Comparison of ENCODE assay signal across 24 mouse cellular contexts in the genomic region with DNA sequence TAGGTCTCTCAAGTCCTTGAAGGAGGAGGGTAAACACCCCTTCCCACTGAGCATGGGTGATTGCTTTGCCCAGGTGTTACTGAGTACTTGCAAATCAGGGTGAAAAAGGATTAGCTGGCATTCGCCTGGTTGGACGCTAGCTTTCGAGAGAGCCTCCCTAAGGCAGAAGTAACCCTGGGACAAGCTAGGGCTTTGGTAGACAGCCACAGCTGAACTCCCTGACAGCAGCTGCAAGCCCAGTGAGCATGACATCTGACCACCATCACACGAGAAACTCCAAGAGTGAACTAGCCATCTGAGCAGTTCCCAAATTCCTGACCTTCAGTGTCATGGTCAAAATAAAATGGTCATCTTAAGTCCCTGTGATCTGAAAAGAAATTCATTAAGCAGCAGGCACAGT. TPM values are rescaled to one million over a fixed set of nuclear protein-coding genes. Genes with fewer than 3 reads are reported as not detected.
DNase-seq lines count a peak whose midpoint lies in the region; ATAC-seq and TF ChIP-seq lines count a peak whose summit lies in the region.
"Had no signal": no experiment of that assay in that cellular context is flagged by ENCODE, and none has a peak within 500 bp of the region (broad histone marks: within the 10 kb centered on the region; RNA-seq: fewer than 3 reads in every experiment).

No protein-coding gene starts in this region.

- intact Hi-C loops in gastrocnemius, adult 2 months (cut with DNase I), result no loop called here

- peaks cover 78% of the 10 kb centered on the region for H3K79me3 ChIP-seq in C2C12 (ENCODE audit: low read depth)

- no peak overlapping the region for H3ac ChIP-seq in C2C12 (ENCODE audit: control insufficient read depth, insufficient read length, low read depth)

- WGBS in limb, embryonic 14.5 days, result 53% methylated on average over 4 of the region's 4 CpGs

- H3K9me3 ChIP-seq in limb, embryonic 14.5 days (ENCODE audit: control insufficient read depth, low read length), result no peaks in the 10 kb centered on the region
- H3K9me3 ChIP-seq: G1E; heart, embryonic 15.5 days; liver, embryonic 15.5 days; neural tube, embryonic 13.5 days had no signal

- no peak for TF ChIP-seq CTCF in C2C12 (IDR thresholded peaks at IDR 0.05; ENCODE audit: control insufficient read depth, insufficient read depth, insufficient read length)
- no peak for TF ChIP-seq CTCF in gastrocnemius, adult 2 months (IDR thresholded peaks at IDR 0.05)

- H3K4me1 ChIP-seq in limb, embryonic 14.5 days (ENCODE audit: control insufficient read depth, insufficient read depth, low read length), result peaks cover 14% of the 10 kb centered on the region; the same call in 1 of the 2 replicates

- no peaks in the 10 kb centered on the region for H3K36me3 ChIP-seq in C2C12 (ENCODE audit: control insufficient read depth, insufficient read depth)
- no peaks in the 10 kb centered on the region for H3K36me3 ChIP-seq in limb, embryonic 14.5 days (ENCODE audit: control insufficient read depth, insufficient read depth, low read length)
- H3K36me3 ChIP-seq: G1E; heart, embryonic 15.5 days; liver, embryonic 15.5 days; neural tube, embryonic 13.5 days had no signal

- no peak overlapping the region for H3K9ac ChIP-seq in limb, embryonic 14.5 days (ENCODE audit: low read depth, low read length, severe bottlenecking)
- H3K9ac ChIP-seq: heart, embryonic 15.5 days; liver, embryonic 15.5 days; lung, embryonic 14.5 days; neural tube, embryonic 13.5 days had no signal

- peak; percentile 76 for ATAC-seq in limb, embryonic 14.5 days (ENCODE audit: low FRiP score, low read depth)
- ATAC-seq: forebrain, embryonic 14.5 days; hindbrain, embryonic 16.5 days; midbrain, embryonic 16.5 days had no signal

- no peak overlapping the region for H3K4me2 ChIP-seq in limb, embryonic 14.5 days (replicated peaks; ENCODE audit: low read depth, low read length, severe bottlenecking)
- H3K4me2 ChIP-seq: heart, embryonic 15.5 days; liver, embryonic 15.5 days; lung, embryonic 14.5 days; midbrain, embryonic 11.5 days; neural tube, embryonic 13.5 days had no signal

- H3K4me3 ChIP-seq in C2C12 (ENCODE audit: insufficient read depth, poor library complexity, severe bottlenecking), result no peak overlapping the region
- peak overlapping the region; percentile 24; the same call in 1 of the 2 replicates for H3K4me3 ChIP-seq in gastrocnemius, adult 2 months
- H3K4me3 ChIP-seq in limb, embryonic 14.5 days (replicated peaks; ENCODE audit: low read length), result no peak overlapping the region
- H3K4me3 ChIP-seq: heart, embryonic 15.5 days; liver, embryonic 15.5 days; neural tube, embryonic 13.5 days had no signal

- H3K79me2 ChIP-seq in C2C12 (ENCODE audit: control insufficient read depth, insufficient read depth), result peaks cover 100% of the 10 kb centered on the region

- H3K27ac ChIP-seq in gastrocnemius, adult 2 months, result peak overlapping the region; percentile 81
- no peak overlapping the region for H3K27ac ChIP-seq in limb, embryonic 14.5 days (replicated peaks; ENCODE audit: low read depth, low read length)
- H3K27ac ChIP-seq: heart, embryonic 15.5 days; kidney, postnatal 0 days; liver, embryonic 15.5 days; neural tube, embryonic 13.5 days had no signal

- no peak for TF ChIP-seq POLR2A in limb, embryonic 14.5 days (IDR thresholded peaks at IDR 0.05; ENCODE audit: borderline replicate concordance, extremely low read depth, insufficient read depth, insufficient read length)

- H3K27me3 ChIP-seq in C2C12 (ENCODE audit: control insufficient read depth, insufficient read depth, insufficient read length), result no peaks in the 10 kb centered on the region
- no peaks in the 10 kb centered on the region for H3K27me3 ChIP-seq in limb, embryonic 14.5 days (ENCODE audit: control insufficient read depth, insufficient read depth, low read length)
- H3K27me3 ChIP-seq: heart, embryonic 15.5 days; liver, embryonic 15.5 days; neural tube, embryonic 13.5 days had no signal

- peak; percentile 7 for DNase-seq in embryo, embryonic 10 days (ENCODE audit: low spot score)
- no peak for DNase-seq in embryo, embryonic 9.5 days (ENCODE audit: extremely low spot score)
- DNase-seq in gastrocnemius, adult 2 months, result peak; percentile 73
- peak; percentile 38 for DNase-seq in limb, embryonic 14.5 days (ENCODE audit: low spot score)
- no peak for DNase-seq in heart, adult 8-10 months (ENCODE audit: low spot score)
- no peak for DNase-seq in adrenal gland, postnatal 10 days
- no peak for DNase-seq in frontal cortex, postnatal 10 days (ENCODE audit: low spot score in 2 of 2)
- DNase-seq: adrenal gland, adult 8-10 months; cerebellum, adult 8-10 months; cerebellum, postnatal 25 days; kidney, adult 2 months; kidney, postnatal 4 days; left cerebral cortex, postnatal 4 days; lung, embryonic 14.5 days had no signal

TF ChIP-seq in C2C12, 6 proteins besides CTCF, POLR2A, EP300 and RAD21:
- TF ChIP-seq MAX (IDR thresholded peaks at IDR 0.05) (no peak), MYOD1 (IDR thresholded peaks at IDR 0.05; ENCODE audit: control insufficient read depth, insufficient read length, low read depth) (peak; percentile 99), MYOG (IDR thresholded peaks at IDR 0.05; ENCODE audit: control insufficient read depth, extremely low read depth, insufficient read length) (no peak), CEBPB (IDR thresholded peaks at IDR 0.05; ENCODE audit: low read depth) (no peak), FOSL1 (IDR thresholded peaks at IDR 0.05; ENCODE audit: insufficient read depth, low read length, poor library complexity, severe bottlenecking) (no peak), USF1 (IDR thresholded peaks at IDR 0.05; ENCODE audit: low read depth) (no peak)

RNA-seq across cellular contexts. Expression of a gene that starts 12.2 kb away (rescaled TPM):
- polyA plus RNA-seq in C2C12 (2012; fragmentation: generic; extraction: Trizol), result 3.7 TPM
- total RNA-seq in gastrocnemius, adult 2 months (2021), result 1 to 10 TPM; 6.8 to 8.5 TPM
- polyA plus RNA-seq in limb, embryonic 14.5 days (2012; rRNA removed), result 4.4 and 4.5 TPM in 2 replicates
- polyA plus RNA-seq in limb, embryonic 14.5 days (2014; fragmentation: Nextera tagmentation; extraction: Ambion mirVana), result 3.3 and 3.8 TPM in 2 replicates
- total RNA-seq in heart, adult 8-10 months (2022), result 1 to 10 TPM; 3.7 to 4.5 (median 4.0) TPM
- 1 to 10 TPM; 7.7 to 9.1 TPM for total RNA-seq in adrenal gland, postnatal 10 days (2021)
- polyA plus RNA-seq: G1E had no signal

Comparison
In these comparisons a context has a peak if more than half of its experiments do, and no peak if none do; other contexts are left out.
1. DNase-seq: peak in embryo, embryonic 10 days (single experiment), gastrocnemius, adult 2 months (single experiment) and limb, embryonic 14.5 days (single experiment); none in embryo, embryonic 9.5 days (single experiment), heart, adult 8-10 months (single experiment), adrenal gland, postnatal 10 days (single experiment) and frontal cortex, postnatal 10 days (0 of 2).